Mouse (Mus musculus) right cerebral cortex, adult 2 months (tissue): ENCODE results near the gene Mast1.

Source experiments
- DNase-seq, 2 experiments: peaks; one replicate each; pipeline ENCODE4 v3.0.0; 2021 to 2022; ENCODE audit warnings: low spot score in 2 of 2

Gene Mast1

GRCm38 (mm10) chr8:84944478-84945160 is 7.5 kb upstream of the Mast1 start:
- peak; percentile 70 to 79 for DNase-seq

GRCm38 (mm10) chr8:84943699-84944098 is 6.5 kb upstream of the Mast1 start:
- DNase-seq: no peak

GRCm38 (mm10) chr8:84937620-84938485 is 694 bp upstream of the Mast1 start:
- no peak for DNase-seq

GRCm38 (mm10) chr8:84936041-84936961 is 858 bp downstream of the Mast1 start:
- DNase-seq: peak in 1 of 2 experiments; percentile 52

- peak in 1 of 2 experiments; percentile 18 for DNase-seq
Measured at GRCm38 (mm10) chr8:84935489-84935888, 1.7 kb downstream of the Mast1 start.

- DNase-seq: peak; percentile 50 to 52
Measured at GRCm38 (mm10) chr8:84934860-84935259, 2.3 kb downstream of the Mast1 start.

GRCm38 (mm10) chr8:84933767-84934559 is 3.2 kb downstream of the Mast1 start:
- DNase-seq: peak; percentile 53 to 68

GRCm38 (mm10) chr8:84930582-84930981 is 6.6 kb downstream of the Mast1 start:
- no peak for DNase-seq

GRCm38 (mm10) chr8:84928456-84929306 is 8.5 kb downstream of the Mast1 start:
- DNase-seq: peak; percentile 73 to 76

GRCm38 (mm10) chr8:84927513-84927912 is 9.6 kb downstream of the Mast1 start:
- no peak for DNase-seq

GRCm38 (mm10) chr8:84925557-84925956 is 11.6 kb downstream of the Mast1 start:
- no peak for DNase-seq

GRCm38 (mm10) chr8:84921596-84921995 is 15.6 kb downstream of the Mast1 start:
- DNase-seq: no peak

GRCm38 (mm10) chr8:84918646-84919045 is 18.5 kb downstream of the Mast1 start:
- DNase-seq: no peak

- no peak for DNase-seq
Measured at GRCm38 (mm10) chr8:84917781-84918180, 19.4 kb downstream of the Mast1 start.

GRCm38 (mm10) chr8:84915269-84915668 is 21.9 kb downstream of the Mast1 start:
- DNase-seq: no peak

- peak in 1 of 2 experiments; percentile 46 for DNase-seq
Measured at GRCm38 (mm10) chr8:84913960-84914359, 23.2 kb downstream of the Mast1 start.

GRCm38 (mm10) chr8:84913502-84913900 is 23.7 kb downstream of the Mast1 start:
- DNase-seq: no peak

GRCm38 (mm10) chr8:84912895-84913501 is 24.2 kb downstream of the Mast1 start:
- peak; percentile 64 to 73 for DNase-seq

GRCm38 (mm10) chr8:84912391-84912790 is 24.8 kb downstream of the Mast1 start:
- DNase-seq: no peak

- DNase-seq: no peak
Measured at GRCm38 (mm10) chr8:84911854-84912253, 25.3 kb downstream of the Mast1 start.
